Mouse (Mus musculus) spleen, postnatal 36 days (tissue): Measurements from ENCODE around the gene Gm6812.
"Not testable (repeated sequence)": the region's sequence is repeated elsewhere in the genome, so short reads cannot be mapped to it uniquely, and the experiment has no call there.

Experiments
- DNase-seq, 2 experiments: peaks; one replicate each; pipeline ENCODE4 v3.0.0; 2022; ENCODE audit warnings: low spot score in 2 of 2, mixed read lengths in 1 of 2

Gene Gm6812

GRCm38 (mm10) chrX:68892953-68893352, at the start of gene Gm6812:
Gene Gm6812, minus strand, starts transcription at chrX:68893053.
- not testable (repeated sequence) for DNase-seq

DNA sequence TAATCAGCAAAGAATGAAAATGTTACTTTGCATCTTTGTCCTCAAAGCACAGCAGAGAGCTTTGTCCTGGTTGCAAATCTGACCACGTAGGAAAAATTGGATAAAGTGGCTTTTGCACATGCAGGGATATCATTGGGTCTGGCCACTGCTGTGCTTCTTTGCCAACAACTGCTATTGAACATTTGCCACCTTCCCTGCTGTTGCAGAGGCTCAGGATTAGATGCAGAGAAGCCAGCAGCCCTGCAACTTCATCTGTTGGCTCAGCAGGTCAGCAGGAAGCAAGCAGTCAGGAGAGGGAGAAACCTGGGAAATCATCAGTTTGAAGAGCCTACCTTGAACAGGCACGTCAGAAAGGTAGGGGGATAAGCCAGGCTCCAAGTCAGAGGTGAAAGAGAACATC, 27.7 kb downstream of the Gm6812 start:
- no peak for DNase-seq
